Mouse (Mus musculus) hindbrain, embryonic 15.5 days (tissue): ENCODE results near the gene Prdx1. TPM values are rescaled to one million over a fixed set of nuclear protein-coding genes. Genes with fewer than 3 reads are reported as not detected.

ENCODE experiments used
- ATAC-seq: fragments of 200-750 bp; cut with Nextera tagmentation; 2 replicates; pipeline ENCODE4 v1.8.0; 2017; ENCODE audit warnings: low read depth, moderate number of reproducible peaks, moderate TSS enrichment; ENCODE audit not compliant: low FRiP score
- H3K27ac ChIP-seq: fragments of 300-500 bp; sonication (generic); replicated peaks from 2 replicates; pipeline ENCODE4 v1.5.1; 2015; ENCODE audit warnings: mild to moderate bottlenecking, inconsistent platforms
- H3K27me3 ChIP-seq: fragments of 300-500 bp; sonication (generic); 2 replicates; pipeline ENCODE4 v1.6.1; 2015; ENCODE audit warnings: control low read depth, inconsistent platforms
- H3K36me3 ChIP-seq: fragments of 300-500 bp; sonication (generic); 2 replicates; pipeline ENCODE4 v1.6.1; 2015; ENCODE audit warnings: control low read depth, inconsistent platforms
- H3K4me1 ChIP-seq: fragments of 300-500 bp; sonication (generic); replicated peaks from 2 replicates; pipeline ENCODE4 v1.6.1; 2015; ENCODE audit warnings: control low read depth, inconsistent platforms
- H3K4me2 ChIP-seq: fragments of 300-500 bp; sonication (generic); 2 replicates; pipeline ENCODE4 v1.6.1; 2015; ENCODE audit warnings: moderate library complexity, mild to moderate bottlenecking, inconsistent platforms
- H3K4me3 ChIP-seq: fragments of 300-500 bp; sonication (generic); 2 replicates; pipeline ENCODE4 v1.5.1; 2015; ENCODE audit warnings: mild to moderate bottlenecking, inconsistent platforms
- H3K9ac ChIP-seq: fragments of 300-500 bp; sonication (generic); 2 replicates; pipeline ENCODE4 v1.6.1; 2015; ENCODE audit warnings: inconsistent platforms
- H3K9me3 ChIP-seq: fragments of 300-500 bp; sonication (generic); 2 replicates; pipeline ENCODE4 v1.6.1; 2016; ENCODE audit warnings: control low read depth, inconsistent platforms
- WGBS: fragments of 180-500 bp; shearing (Covaris S2); methylation state at CpG from one replicate; pipeline ENCODE4 v1.1.7; 2015; 5-methylcytosine and 5-hydroxymethylcytosine counted together
- polyA plus RNA-seq: library from polyadenylated mRNA; unstranded; fragments of >200 nt; fragmentation: Nextera tagmentation; extraction: Ambion mirVana; gene quantifications from 2 replicates; pipeline ENCODE4 v1.2.1, GENCODE M21; 2015

Prdx1 gene
- polyA plus RNA-seq, 1 experiment from 2014 or later, result 446 TPM

GRCm38 (mm10) chr4:116708791-116709390 is 23.5 kb downstream of the Prdx1 start:
- 9% methylated on average over 9 of the region's 9 CpGs for WGBS
- H3K4me3 ChIP-seq, result peak overlapping the region; percentile 53
- no peaks in the 10 kb centered on the region for H3K9me3 ChIP-seq
- no peak overlapping the region for H3K27ac ChIP-seq
- peak overlapping the region; percentile 24 for H3K9ac ChIP-seq
- H3K4me2 ChIP-seq, result peak overlapping the region; percentile 76
- no peak for ATAC-seq
- no peaks in the 10 kb centered on the region for H3K27me3 ChIP-seq
- H3K36me3 ChIP-seq, result 0 out of 2 replicates have a peak, but pooled peaks cover 2% of the 10 kb centered on the region
- H3K4me1 ChIP-seq, result peaks cover 16% of the 10 kb centered on the region

DNA sequence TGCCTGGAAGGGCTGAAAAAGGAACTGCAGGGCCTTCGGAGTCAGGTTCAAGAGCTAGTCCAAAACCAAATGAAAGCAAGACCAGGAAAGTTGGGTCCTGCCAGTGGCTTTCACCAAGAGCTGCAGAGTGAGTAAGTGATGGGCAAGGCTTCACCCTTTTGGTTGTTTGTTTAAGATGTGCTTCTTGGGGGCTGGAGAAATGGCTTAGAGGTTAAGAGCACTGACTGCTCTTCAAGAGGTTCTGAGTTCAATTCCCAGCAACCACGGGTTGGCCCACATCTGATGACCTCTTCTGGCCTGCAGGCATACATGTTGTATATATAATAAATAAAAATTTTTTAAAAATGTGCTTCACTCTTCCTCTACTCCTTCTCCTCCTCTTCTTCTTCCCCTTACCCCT is 24.8 kb downstream of the Prdx1 start:
- H3K36me3 ChIP-seq, result no peaks in the 10 kb centered on the region
- no peak overlapping the region for H3K4me3 ChIP-seq
- H3K9ac ChIP-seq, result no peak overlapping the region
- no peak overlapping the region for H3K4me2 ChIP-seq
- ATAC-seq, result no peak
- no peaks in the 10 kb centered on the region for H3K9me3 ChIP-seq
- WGBS, result 100% methylated on average over 2 of the region's 2 CpGs
- H3K4me1 ChIP-seq, result peaks cover 16% of the 10 kb centered on the region
- no peak overlapping the region for H3K27ac ChIP-seq
- H3K27me3 ChIP-seq, result no peaks in the 10 kb centered on the region

DNA sequence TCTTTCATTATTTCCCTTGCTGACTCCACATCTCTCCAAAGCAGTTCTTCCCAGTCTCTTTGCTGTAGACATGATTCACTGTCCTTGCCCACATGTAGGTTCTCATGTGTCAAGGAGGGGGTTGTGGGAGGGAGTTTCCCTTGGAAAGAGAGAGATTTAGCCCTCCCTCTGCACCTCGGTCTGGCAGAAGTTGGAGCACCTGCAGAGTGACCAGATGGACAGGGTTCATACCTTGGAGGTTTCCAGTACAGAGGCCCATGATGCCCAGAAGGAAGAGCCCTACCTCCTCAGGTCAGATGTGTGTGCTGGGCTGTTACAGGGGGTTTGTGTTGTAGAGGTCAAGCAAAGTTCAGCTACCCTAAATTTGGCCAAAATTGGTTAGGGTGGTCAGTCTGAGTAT is 27.2 kb downstream of the Prdx1 start:
- WGBS, result 83% methylated on average over 1 of the region's 1 CpGs
- Histone ChIP-seq H3K4me2 (no peak overlapping the region), H3K4me3 (no peak overlapping the region), H3K27ac (no peak overlapping the region), H3K9ac (no peak overlapping the region), H3K9me3 (no peaks in the 10 kb centered on the region), H3K27me3 (no peaks in the 10 kb centered on the region), H3K4me1 (peaks cover 12% of the 10 kb centered on the region), H3K36me3 (no peaks in the 10 kb centered on the region)
- ATAC-seq, result no peak

- ATAC-seq, result no peak
- H3K9me3 ChIP-seq, result no peaks in the 10 kb centered on the region
- H3K36me3 ChIP-seq, result no peaks in the 10 kb centered on the region
- H3K4me3 ChIP-seq, result no peak overlapping the region
- 0 out of 2 replicates have a peak, but pooled peaks cover 3% of the 10 kb centered on the region for H3K27me3 ChIP-seq
- H3K4me1 ChIP-seq, result peaks cover 11% of the 10 kb centered on the region
- no peak overlapping the region for H3K27ac ChIP-seq
- H3K4me2 ChIP-seq, result no peak overlapping the region
- H3K9ac ChIP-seq, result no peak overlapping the region
- 13% methylated on average over 3 of the region's 3 CpGs for WGBS
Observed at GRCm38 (mm10) chr4:116719396-116719795, 34.1 kb downstream of the Prdx1 start.

DNA sequence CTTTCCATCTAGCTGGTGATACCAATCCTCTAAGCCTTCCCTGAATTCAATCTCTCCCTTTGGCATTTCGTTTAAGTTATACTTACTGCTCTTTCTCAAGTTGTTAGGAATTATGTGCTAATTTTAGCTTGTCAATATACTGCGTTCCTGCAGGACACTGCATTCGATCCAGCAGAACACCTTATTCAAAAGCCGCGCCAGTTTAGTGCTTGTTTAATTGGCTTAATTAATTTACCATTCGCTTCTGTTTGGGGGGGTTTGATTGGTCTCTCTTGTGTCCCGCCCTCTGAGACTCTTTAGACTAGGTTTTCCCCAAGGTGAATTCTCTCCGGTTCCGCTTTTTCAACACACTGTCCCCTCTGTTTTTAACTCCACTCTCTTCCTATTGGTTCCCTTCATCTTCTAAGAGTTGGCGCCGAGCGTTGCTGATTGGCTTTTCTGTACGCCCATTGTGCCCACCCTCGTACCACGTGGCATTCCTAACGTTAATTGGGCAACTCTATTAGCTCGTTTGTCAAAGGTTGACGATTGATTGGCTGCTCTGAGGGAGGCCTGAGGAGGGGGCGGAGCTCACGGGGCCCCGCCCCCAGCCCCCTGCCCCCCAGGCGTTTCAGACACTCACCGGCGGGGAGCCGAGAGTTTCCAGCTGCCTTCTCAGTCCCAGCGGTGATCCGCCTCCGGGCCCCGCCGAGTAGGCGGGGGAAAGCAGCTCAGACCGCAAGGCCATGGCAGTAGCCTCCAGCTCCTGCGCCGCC is 35.2 kb downstream of the Prdx1 start, which contains the start of gene Tesk2:
Gene Tesk2, plus strand, starts transcription at position 606 of the 755 bp plus-strand sequence.
- ATAC-seq, result peak; percentile 99
- H3K36me3 ChIP-seq, result no peaks in the 10 kb centered on the region
- peak within 1 kb of the TSS; percentile 86 for H3K4me3 ChIP-seq
- H3K4me2 ChIP-seq, result peak within 1 kb of the TSS; percentile 96
- peaks cover 11% of the 10 kb centered on the region for H3K4me1 ChIP-seq
- 0 out of 2 replicates have a peak, but pooled peaks cover 3% of the 10 kb centered on the region for H3K27me3 ChIP-seq
- WGBS, result under 1% methylated on average over 34 of the region's 34 CpGs
- peak within 1 kb of the TSS; percentile 55 for H3K27ac ChIP-seq
- peak within 1 kb of the TSS; percentile 62 for H3K9ac ChIP-seq
- H3K9me3 ChIP-seq, result no peaks in the 10 kb centered on the region

DNA sequence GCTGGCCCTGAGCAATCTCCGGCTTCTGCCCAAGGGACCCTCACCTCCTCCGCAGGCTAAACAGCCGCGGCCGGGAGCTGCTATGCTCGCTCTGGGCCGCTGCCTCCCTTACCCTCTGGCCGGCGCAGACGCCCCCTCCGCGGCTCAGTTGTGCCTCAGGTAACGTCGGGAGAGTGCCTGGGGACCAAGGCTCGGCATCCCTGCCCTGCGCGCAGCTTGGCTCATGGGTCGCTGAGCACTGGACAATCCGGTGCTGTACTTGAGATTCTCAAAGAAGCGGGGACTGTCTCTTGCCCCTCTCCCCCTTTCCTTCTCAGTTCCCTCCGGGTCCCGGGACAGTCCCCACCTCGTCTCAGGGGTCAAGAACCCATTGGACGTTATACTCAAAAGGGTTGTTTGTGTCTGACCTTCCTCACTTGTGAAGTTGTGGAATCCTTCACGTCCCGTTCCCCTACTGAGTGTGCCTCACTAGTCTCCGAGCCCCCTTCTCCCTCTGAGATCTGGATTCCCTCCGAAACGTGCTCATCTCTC is 35.8 kb downstream of the Prdx1 start:
- WGBS, result 0% methylated on average over 29 of the region's 29 CpGs
- Histone ChIP-seq H3K9ac (peak overlapping the region; percentile 62), H3K36me3 (no peaks in the 10 kb centered on the region), H3K4me1 (peaks cover 11% of the 10 kb centered on the region), H3K9me3 (no peaks in the 10 kb centered on the region), H3K27me3 (0 out of 2 replicates have a peak, but pooled peaks cover 3% of the 10 kb centered on the region), H3K27ac (peak overlapping the region; percentile 55), H3K4me3 (peak overlapping the region; percentile 86), H3K4me2 (peak overlapping the region; percentile 96)
- ATAC-seq, result no peak

DNA sequence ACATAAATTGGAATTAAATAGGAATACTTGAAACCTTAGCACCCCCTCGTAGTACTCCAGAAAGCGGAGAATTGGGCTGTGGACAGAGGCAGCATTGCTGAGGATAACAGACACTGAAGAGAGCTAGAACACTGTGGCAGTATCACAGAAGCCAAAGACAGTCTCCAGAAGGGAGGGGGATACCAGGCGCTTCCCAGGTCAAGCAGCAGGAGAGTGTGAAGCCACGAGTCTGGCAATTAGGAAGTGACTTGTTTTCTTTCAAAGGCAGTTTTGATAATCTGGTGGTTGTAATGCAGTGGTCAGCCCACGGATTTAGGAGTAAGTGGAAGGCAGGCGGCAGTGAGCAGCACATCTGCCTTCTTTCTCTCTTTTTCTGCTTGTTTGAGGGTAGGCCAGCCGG is 36.9 kb downstream of the Prdx1 start:
- H3K36me3 ChIP-seq, result no peaks in the 10 kb centered on the region

DNA sequence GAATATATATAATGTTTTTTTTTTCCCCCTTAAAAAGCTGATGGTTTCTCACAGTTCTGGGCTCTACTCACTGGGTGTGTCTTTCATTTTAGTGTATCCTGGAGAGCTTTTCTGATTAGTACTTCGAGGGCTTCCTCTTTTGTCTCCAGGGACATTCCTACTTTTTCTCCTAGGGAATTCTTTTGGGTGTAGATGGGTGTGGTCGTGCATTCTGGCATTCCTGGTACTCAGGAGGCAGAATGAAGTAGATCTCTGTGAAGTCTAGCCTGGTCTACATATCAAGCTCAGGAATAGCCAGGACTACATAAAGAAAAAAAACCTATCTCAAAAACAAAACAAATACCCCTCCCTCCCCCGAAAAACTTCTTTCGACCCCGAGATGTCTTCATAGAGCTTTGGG is 40.1 kb downstream of the Prdx1 start:
- ATAC-seq, result no peak
- Histone ChIP-seq H3K9me3 (no peaks in the 10 kb centered on the region), H3K4me1 (peaks cover 5% of the 10 kb centered on the region; the same call in 1 of the 2 replicates), H3K4me2 (no peak overlapping the region), H3K9ac (no peak overlapping the region), H3K36me3 (no peaks in the 10 kb centered on the region), H3K27ac (no peak overlapping the region), H3K4me3 (no peak overlapping the region), H3K27me3 (0 out of 2 replicates have a peak, but pooled peaks cover 3% of the 10 kb centered on the region)
- 91% methylated on average over 5 of the region's 5 CpGs for WGBS

More for the DNA sequence above, 36.9 kb downstream of the Prdx1 start:
- Histone ChIP-seq H3K4me1 (peaks cover 11% of the 10 kb centered on the region), H3K9ac (no peak overlapping the region), H3K4me3 (no peak overlapping the region), H3K27me3 (0 out of 2 replicates have a peak, but pooled peaks cover 3% of the 10 kb centered on the region), H3K27ac (no peak overlapping the region), H3K4me2 (peak overlapping the region; percentile 96), H3K9me3 (no peaks in the 10 kb centered on the region)
- ATAC-seq, result no peak
- 42% methylated on average over 7 of the region's 7 CpGs for WGBS

GRCm38 (mm10) chr4:116727401-116727800 is 42.1 kb downstream of the Prdx1 start:
- H3K36me3 ChIP-seq, result no peaks in the 10 kb centered on the region
- WGBS, result 78% methylated on average over 3 of the region's 3 CpGs
- H3K4me3 ChIP-seq, result no peak overlapping the region
- H3K4me2 ChIP-seq, result no peak overlapping the region
- H3K4me1 ChIP-seq, result 0 out of 2 replicates have a peak, but pooled peaks cover 1% of the 10 kb centered on the region
- no peak overlapping the region for H3K27ac ChIP-seq
- H3K9ac ChIP-seq, result no peak overlapping the region
- ATAC-seq, result no peak
- no peaks in the 10 kb centered on the region for H3K9me3 ChIP-seq
- H3K27me3 ChIP-seq, result 0 out of 2 replicates have a peak, but pooled peaks cover 3% of the 10 kb centered on the region

GRCm38 (mm10) chr4:116729532-116729931 is 44.2 kb downstream of the Prdx1 start:
- Histone ChIP-seq H3K4me3 (no peak overlapping the region), H3K4me2 (no peak overlapping the region)

DNA sequence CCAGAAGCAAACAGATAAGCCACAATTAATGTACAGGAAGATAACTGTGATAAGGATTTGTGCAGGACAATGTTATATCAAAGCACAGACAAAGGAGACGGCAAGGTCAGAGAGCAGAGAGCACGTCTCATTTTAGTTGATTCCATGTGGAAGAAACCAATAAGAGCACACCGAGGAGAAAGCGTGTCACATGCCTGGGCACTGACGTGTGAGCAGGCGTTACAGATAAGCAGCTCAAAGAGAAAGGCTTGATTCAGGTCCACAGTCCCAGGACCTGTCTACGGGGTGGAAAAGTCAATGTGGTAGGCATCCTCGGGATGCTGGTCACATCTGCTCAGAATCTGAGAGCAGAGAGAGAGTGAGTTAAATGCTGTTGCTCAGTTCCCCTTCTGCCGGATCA is 45.7 kb downstream of the Prdx1 start:
- Histone ChIP-seq H3K9ac (no peak overlapping the region), H3K4me3 (no peak overlapping the region)
- WGBS, result 86% methylated on average over 9 of the region's 9 CpGs

More at GRCm38 (mm10) chr4:116729532-116729931, 44.2 kb downstream of the Prdx1 start:
- ATAC-seq, result no peak
- Histone ChIP-seq H3K9ac (no peak overlapping the region), H3K9me3 (no peaks in the 10 kb centered on the region), H3K27me3 (no peaks in the 10 kb centered on the region), H3K36me3 (no peaks in the 10 kb centered on the region), H3K27ac (no peak overlapping the region), H3K4me1 (no peaks in the 10 kb centered on the region)
- 94% methylated on average over 3 of the region's 3 CpGs for WGBS

DNA sequence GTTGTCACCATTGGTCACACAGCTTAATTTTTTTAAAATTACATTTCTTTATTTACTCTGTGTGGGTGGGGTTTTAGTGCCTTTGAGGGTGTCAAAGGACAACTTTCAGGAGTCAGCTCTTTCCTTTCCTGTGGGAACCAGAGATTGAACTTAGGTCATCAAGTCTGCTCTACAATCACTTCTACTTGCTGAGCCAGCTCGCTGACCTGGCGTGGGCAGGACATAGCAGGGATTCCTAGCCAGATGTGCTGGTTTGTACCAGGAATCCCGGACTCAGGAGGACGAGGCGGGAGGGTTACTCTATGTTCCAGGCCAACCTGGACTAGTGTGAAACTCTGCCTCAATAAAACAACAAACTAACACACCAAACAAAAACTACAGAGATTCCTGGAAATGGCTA is 47.0 kb downstream of the Prdx1 start:
- no peak overlapping the region for H3K4me3 ChIP-seq
- H3K4me2 ChIP-seq, result no peak overlapping the region
- no peaks in the 10 kb centered on the region for H3K27me3 ChIP-seq
- no peak overlapping the region for H3K9ac ChIP-seq
- no peaks in the 10 kb centered on the region for H3K9me3 ChIP-seq
- WGBS, result 76% methylated on average over 5 of the region's 5 CpGs
- ATAC-seq, result no peak
- no peaks in the 10 kb centered on the region for H3K36me3 ChIP-seq
- H3K4me1 ChIP-seq, result no peaks in the 10 kb centered on the region
- H3K27ac ChIP-seq, result no peak overlapping the region

More for the DNA sequence above, 45.7 kb downstream of the Prdx1 start:
- H3K4me2 ChIP-seq, result no peak overlapping the region
- H3K36me3 ChIP-seq, result no peaks in the 10 kb centered on the region
- no peaks in the 10 kb centered on the region for H3K4me1 ChIP-seq
- no peaks in the 10 kb centered on the region for H3K9me3 ChIP-seq
- H3K27me3 ChIP-seq, result no peaks in the 10 kb centered on the region
- no peak for ATAC-seq
- H3K27ac ChIP-seq, result no peak overlapping the region
